Mouse (Mus musculus) adrenal gland, adult 8-10 months (tissue): ENCODE measurements around the gene Cyp4x1. TPM values are rescaled to one million over a fixed set of nuclear protein-coding genes. Genes with fewer than 3 reads are reported as not detected.

Experiments
- DNase-seq: peaks from one replicate; pipeline ENCODE4 v3.0.0; 2022
- total RNA-seq, 4 experiments: library from RNA; stranded (reverse); gene quantifications; 2 replicates each; pipeline ENCODE4 v1.2.4; 2022

The Cyp4x1 gene
- total RNA-seq, 4 experiments from 2014 or later: not detected

- no peak for DNase-seq
These were observed 45.3 kb downstream of the Cyp4x1 start, which contains the start of gene Pdzk1ip1 for GRCm38 (mm10) chr4:115088611-115089338. Gene Pdzk1ip1, plus strand, starts transcription at chr4:115088708.

- DNase-seq: no peak
These were observed 47.2 kb downstream of the Cyp4x1 start for GRCm38 (mm10) chr4:115086763-115087415.

- no peak for DNase-seq
These were observed 47.8 kb downstream of the Cyp4x1 start for GRCm38 (mm10) chr4:115086257-115086656.

DNA sequence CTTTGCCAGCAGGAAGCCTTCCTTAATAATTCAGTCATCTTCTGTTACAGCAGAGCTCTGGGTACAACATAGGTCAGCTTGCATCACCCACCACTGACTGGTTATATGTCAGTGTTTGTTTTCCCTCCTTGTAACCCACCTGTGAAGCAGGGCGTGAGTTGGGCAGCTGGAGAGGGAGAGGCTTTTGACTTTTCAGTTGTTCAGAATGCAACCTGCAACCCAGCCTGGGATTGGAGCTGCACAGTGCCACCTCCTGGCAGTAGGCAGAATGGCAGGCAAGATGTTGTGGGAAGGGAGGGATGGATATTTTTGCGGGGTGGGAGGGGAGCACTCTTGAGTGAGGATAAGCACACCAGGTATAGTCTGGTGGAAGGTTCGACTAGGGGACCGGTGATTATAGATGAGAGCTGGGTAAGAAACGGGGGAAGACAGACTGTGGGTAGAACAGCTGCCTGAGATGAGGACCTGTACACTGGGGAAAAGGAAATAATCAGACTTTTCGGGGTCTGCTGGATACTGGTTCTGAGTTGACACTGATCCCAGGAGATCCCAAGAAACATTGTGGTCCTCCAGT is 48.5 kb downstream of the Cyp4x1 start:
- peak; percentile 13 for DNase-seq

DNA sequence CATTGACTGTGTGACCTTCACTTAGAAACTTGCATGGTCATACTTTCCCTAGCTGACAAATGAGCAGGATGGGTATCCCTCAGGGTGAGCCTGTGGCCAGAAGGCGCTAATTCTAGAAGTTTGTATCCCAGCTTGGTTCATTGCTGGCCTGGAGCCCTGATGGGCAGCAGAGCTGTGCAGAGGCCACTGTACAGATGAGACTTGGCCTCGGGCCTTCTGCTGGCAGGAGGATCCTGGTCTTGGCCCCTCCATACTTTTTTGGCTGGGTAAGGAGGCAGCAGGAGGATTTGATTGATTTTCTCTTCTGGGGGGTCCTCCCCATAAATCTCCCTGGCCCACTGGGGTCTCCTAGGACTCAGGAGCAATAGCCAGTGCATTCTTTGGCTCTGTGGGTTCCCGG is 51.0 kb downstream of the Cyp4x1 start:
- DNase-seq: no peak

DNA sequence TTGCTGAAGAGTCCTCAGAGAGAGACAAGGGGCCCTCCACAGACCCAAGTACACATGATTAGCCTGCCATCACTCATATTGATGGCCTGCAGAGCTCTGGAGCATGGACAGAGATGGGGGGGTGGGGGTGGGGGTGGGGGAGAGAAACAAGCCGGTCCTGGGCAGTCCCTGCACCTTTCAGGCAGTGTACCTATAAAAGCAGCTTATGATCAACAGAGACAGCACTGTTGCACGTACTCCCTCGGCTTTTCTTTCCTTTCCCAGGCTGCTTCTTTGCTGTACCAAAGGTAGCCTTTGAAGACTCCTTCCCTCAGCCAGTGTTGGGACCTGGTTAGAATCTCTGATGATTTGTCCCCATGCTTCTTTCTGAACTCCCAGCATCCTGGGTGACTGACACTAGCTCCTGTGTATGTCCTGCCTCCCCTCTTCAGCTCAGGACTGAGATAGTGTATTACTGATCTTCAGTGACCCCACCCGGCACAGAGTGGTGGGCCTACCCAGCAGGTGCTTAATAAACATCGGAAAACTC is 54.2 kb downstream of the Cyp4x1 start:
- DNase-seq: no peak

DNA sequence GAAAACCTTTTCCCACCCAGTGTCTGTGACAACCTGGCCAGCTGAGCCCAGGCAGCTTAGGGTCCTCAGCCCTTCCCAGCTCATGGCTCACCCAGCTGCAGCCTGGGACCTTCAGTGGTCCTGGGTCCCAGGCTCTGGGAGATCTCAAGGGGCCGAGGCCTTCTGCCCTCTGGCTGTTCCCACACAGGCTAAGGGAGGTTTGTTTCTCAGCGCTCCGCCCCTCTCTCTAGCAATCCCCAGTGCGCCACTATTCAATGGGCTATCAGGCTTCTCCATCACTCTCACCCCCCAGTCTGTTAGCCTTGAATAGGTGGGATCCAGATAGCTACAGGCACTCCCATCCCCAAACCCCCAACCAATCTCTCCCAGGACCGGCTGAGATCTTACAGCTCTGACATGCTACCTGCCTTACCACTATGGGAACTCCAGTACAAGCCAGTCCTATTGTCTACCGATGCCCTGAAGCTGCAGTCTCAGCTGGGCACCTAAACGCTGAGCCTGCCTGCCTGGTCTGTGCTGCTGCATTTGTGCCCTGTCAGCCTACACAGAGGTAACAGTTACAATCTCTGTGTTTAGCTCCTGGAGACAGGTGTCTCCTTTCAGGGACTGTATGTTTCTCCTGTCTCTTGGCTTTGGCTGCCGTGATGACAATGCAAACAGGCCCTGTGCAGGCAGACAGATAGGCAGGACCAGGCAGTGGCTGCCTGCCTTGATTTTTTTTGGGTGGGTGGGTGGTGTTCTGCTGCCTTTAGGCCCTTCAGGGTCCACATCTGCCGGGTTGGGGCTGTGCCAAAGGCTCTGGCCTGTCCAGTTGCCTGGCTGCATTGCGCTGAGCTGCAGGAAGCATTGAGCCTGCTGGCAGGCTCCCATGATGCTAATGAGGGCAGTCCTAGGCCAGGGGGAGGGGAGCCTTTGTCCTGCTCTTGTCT is 54.9 kb downstream of the Cyp4x1 start:
- no peak for DNase-seq

- DNase-seq: no peak
These were observed 58.7 kb downstream of the Cyp4x1 start for GRCm38 (mm10) chr4:115075204-115075915.

GRCm38 (mm10) chr4:115074789-115075188 is 59.3 kb downstream of the Cyp4x1 start:
- DNase-seq: no peak

DNA sequence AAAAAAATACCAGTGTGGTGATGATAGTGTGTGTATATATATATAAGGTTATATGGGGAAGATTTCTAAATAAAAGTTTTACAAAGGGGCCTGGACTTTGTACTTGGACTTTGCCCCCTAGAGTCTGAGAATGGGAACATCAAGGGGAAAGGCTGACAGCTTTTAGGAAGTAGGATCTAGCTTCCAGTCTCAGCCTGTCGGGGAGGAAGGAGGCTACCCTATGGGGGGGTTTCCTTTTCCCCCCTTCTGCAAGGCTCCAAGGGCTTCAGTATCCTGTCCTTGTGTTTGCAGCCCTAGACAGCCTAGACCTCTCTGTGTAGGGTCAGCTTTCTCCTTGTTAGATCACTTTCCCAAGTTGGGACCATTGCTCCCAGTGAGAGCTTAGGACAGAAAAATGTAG is 62.4 kb downstream of the Cyp4x1 start:
- no peak for DNase-seq

- no peak for DNase-seq
These were observed 70.4 kb downstream of the Cyp4x1 start for GRCm38 (mm10) chr4:115063518-115064239.

DNA sequence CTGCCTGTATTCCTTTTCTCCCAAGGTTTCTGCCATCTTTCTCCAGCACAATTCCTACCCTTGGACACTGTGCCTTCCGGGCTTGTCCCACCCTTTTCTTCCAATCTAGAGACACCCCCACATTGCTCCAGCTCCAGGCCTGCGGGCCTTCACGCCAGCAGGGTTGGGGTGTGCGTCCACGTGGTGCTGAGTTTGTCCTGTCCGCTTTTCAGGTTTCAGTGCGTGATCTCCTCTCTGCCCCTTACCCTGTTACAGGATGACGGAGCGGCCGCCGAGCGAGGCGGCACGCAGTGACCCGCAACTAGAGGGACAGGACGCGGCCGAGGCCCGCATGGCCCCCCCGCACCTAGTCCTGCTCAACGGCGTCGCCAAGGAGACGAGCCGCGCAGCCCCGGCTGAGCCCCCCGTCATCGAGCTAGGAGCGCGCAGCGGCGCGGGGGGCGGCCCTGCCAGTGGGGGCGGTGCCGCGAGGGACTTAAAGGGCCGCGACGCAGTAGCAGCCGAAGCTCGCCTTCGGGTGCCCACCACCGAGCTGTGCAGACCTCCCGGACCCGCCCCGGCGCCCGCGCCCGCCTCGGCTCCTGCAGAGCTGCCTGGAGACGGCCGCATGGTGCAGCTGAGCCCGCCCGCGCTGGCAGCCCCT is 71.1 kb downstream of the Cyp4x1 start:
- DNase-seq: no peak

- no peak for DNase-seq
These were observed 71.6 kb downstream of the Cyp4x1 start for GRCm38 (mm10) chr4:115062540-115062874.

- DNase-seq: no peak
These were observed 73.3 kb downstream of the Cyp4x1 start for GRCm38 (mm10) chr4:115060753-115061152.

- no peak for DNase-seq
These were observed 74.2 kb downstream of the Cyp4x1 start for GRCm38 (mm10) chr4:115059871-115060270.

- no peak for DNase-seq
These were observed 75.0 kb downstream of the Cyp4x1 start for GRCm38 (mm10) chr4:115058871-115059590.

- DNase-seq: no peak
These were observed 75.7 kb downstream of the Cyp4x1 start for GRCm38 (mm10) chr4:115058317-115058761.

DNA sequence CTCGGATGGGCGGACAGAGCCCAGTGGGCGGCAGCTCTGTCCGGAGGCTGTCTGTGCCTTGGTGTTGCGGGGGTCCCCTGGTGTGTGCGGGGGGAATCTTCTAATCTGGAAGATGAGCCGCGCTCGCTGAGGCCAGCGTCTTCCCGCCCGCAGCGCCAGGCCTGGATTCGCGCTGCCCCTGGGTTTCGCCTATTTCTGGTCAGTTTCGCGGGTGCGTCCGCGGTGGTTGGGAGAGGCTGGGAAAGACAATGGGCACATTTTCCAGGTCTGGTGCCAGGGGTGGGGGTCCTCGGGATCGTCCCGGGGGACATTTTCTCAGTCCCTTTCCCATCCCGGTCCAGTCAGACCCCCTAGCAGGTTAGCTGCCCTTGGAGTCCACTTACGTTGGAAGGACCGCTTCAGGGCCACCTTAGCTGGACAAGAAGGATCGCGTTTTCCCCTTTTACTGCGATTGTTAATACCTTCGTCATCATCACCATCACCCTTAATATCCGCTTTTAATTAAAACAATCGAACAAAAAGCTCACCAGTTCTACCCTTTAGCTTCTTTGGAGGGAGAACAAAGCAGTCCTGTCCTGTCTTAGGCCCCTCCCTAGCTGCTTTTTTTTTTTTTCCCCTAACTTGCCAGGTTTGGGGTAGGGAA is 76.3 kb downstream of the Cyp4x1 start:
- no peak for DNase-seq
